Mouse (Mus musculus) frontal cortex, postnatal 14 days (tissue): Measurements from ENCODE around the gene Smoc1.
A peak's percentile ranks its signal among the peaks of the same experiment; 100 is the strongest.

Experiments
- DNase-seq, 2 experiments: peaks; one replicate each; pipeline ENCODE4 v3.0.0; 2022; ENCODE audit warnings: low spot score in 2 of 2

Gene Smoc1

GRCm38 (mm10) chr12:81167142-81167541, 140.5 kb downstream of the Smoc1 start:
- DNase-seq = no peak

GRCm38 (mm10) chr12:81168031-81168430, 141.4 kb downstream of the Smoc1 start:
- no peak for DNase-seq

GRCm38 (mm10) chr12:81168494-81168893, 141.9 kb downstream of the Smoc1 start:
- no peak for DNase-seq

- DNase-seq = no peak
Observed at GRCm38 (mm10) chr12:81170076-81170475, 143.5 kb downstream of the Smoc1 start.

GRCm38 (mm10) chr12:81173011-81173410, 146.4 kb downstream of the Smoc1 start:
- DNase-seq = no peak

- no peak for DNase-seq
Observed at GRCm38 (mm10) chr12:81173893-81174292, 147.3 kb downstream of the Smoc1 start.

GRCm38 (mm10) chr12:81175252-81175651, 148.6 kb downstream of the Smoc1 start:
- DNase-seq = no peak

- DNase-seq = peak in 1 of 2 experiments; percentile 48
Observed at GRCm38 (mm10) chr12:81182073-81182472, 155.5 kb downstream of the Smoc1 start.

GRCm38 (mm10) chr12:81184967-81185366, 158.4 kb downstream of the Smoc1 start:
- no peak for DNase-seq

GRCm38 (mm10) chr12:81186081-81186480, 159.5 kb downstream of the Smoc1 start:
- peak; percentile 10 to 20 for DNase-seq

GRCm38 (mm10) chr12:81186668-81187067, 160.1 kb downstream of the Smoc1 start:
- no peak for DNase-seq

GRCm38 (mm10) chr12:81188423-81188822, 161.8 kb downstream of the Smoc1 start:
- no peak for DNase-seq

GRCm38 (mm10) chr12:81188996-81189395, 162.4 kb downstream of the Smoc1 start:
- no peak for DNase-seq

GRCm38 (mm10) chr12:81189636-81190035, 163.0 kb downstream of the Smoc1 start:
- DNase-seq = no peak

- DNase-seq = no peak
Observed at GRCm38 (mm10) chr12:81193968-81194367, 167.4 kb downstream of the Smoc1 start.

GRCm38 (mm10) chr12:81197468-81198075, 171.0 kb downstream of the Smoc1 start:
- DNase-seq = no peak

- DNase-seq = peak; percentile 58 to 69
Observed at GRCm38 (mm10) chr12:81199280-81199955, 172.8 kb downstream of the Smoc1 start.

GRCm38 (mm10) chr12:81203226-81203625, 176.6 kb downstream of the Smoc1 start:
- DNase-seq = no peak

- no peak for DNase-seq
Observed at GRCm38 (mm10) chr12:81205619-81206560, 179.3 kb downstream of the Smoc1 start.

- no peak for DNase-seq
Observed at GRCm38 (mm10) chr12:81208559-81208958, 182.0 kb downstream of the Smoc1 start.

GRCm38 (mm10) chr12:81219339-81219738, 192.7 kb downstream of the Smoc1 start:
- no peak for DNase-seq

GRCm38 (mm10) chr12:81223276-81223675, 196.7 kb downstream of the Smoc1 start:
- DNase-seq = no peak
